Mouse (Mus musculus) testis, postnatal 14 days (tissue): ENCODE data around the gene Rps2.

Source experiments
- DNase-seq: peaks from one replicate; pipeline ENCODE4 v3.0.0; 2021; ENCODE audit warnings: low spot score

Rps2 gene

GRCm38 (mm10) chr17:24733434-24734050, 15.6 kb downstream of the Rps2 start:
- DNase-seq, result no peak

- no peak for DNase-seq
Observed at GRCm38 (mm10) chr17:24734513-24734912, 16.6 kb downstream of the Rps2 start.

GRCm38 (mm10) chr17:24735446-24735845, 17.5 kb downstream of the Rps2 start:
- DNase-seq, result no peak

- DNase-seq, result peak; percentile 95
Observed at GRCm38 (mm10) chr17:24736330-24737051, 18.6 kb downstream of the Rps2 start, which contains the start of gene Msrb1. TSS of gene Msrb1 (plus strand) at chr17:24736642.

- DNase-seq, result no peak
Observed at GRCm38 (mm10) chr17:24737135-24737810, 19.4 kb downstream of the Rps2 start.

- DNase-seq, result no peak
Observed at GRCm38 (mm10) chr17:24738238-24738637, 20.3 kb downstream of the Rps2 start.

GRCm38 (mm10) chr17:24739926-24740325, 22.0 kb downstream of the Rps2 start:
- no peak for DNase-seq

GRCm38 (mm10) chr17:24742307-24742706, 24.4 kb downstream of the Rps2 start:
- no peak for DNase-seq

- no peak for DNase-seq
Observed at GRCm38 (mm10) chr17:24743896-24744295, 26.0 kb downstream of the Rps2 start.

GRCm38 (mm10) chr17:24744381-24744780, 26.5 kb downstream of the Rps2 start:
- no peak for DNase-seq

GRCm38 (mm10) chr17:24745526-24746497, 27.9 kb downstream of the Rps2 start:
- peak; percentile 66 for DNase-seq

- no peak for DNase-seq
Observed at GRCm38 (mm10) chr17:24746986-24747385, 29.1 kb downstream of the Rps2 start.

GRCm38 (mm10) chr17:24751528-24751927, 33.6 kb downstream of the Rps2 start:
- DNase-seq, result no peak

GRCm38 (mm10) chr17:24752415-24753394, 34.8 kb downstream of the Rps2 start, which contains the start of gene Hs3st6:
TSS of gene Hs3st6 (plus strand) at chr17:24752988.
- DNase-seq, result no peak

- DNase-seq, result no peak
Observed at GRCm38 (mm10) chr17:24757394-24757793, 39.5 kb downstream of the Rps2 start.

GRCm38 (mm10) chr17:24761121-24761520, 43.2 kb downstream of the Rps2 start:
- DNase-seq, result no peak

GRCm38 (mm10) chr17:24765016-24765905, 47.3 kb downstream of the Rps2 start:
- no peak for DNase-seq

GRCm38 (mm10) chr17:24766266-24766875, 48.5 kb downstream of the Rps2 start:
- DNase-seq, result no peak

- no peak for DNase-seq
Observed at GRCm38 (mm10) chr17:24769146-24769545, 51.2 kb downstream of the Rps2 start.
